Mouse (Mus musculus): ENCODE measurements at regions not wholly inside any gene's neighbourhood (a gene's known extent, or its start where the extent isn't known, plus 50 kb on each side); places are given as distances from the start of the nearest gene placed in this dataset.

- TF ChIP-seq POLR2A (IDR thresholded peaks at IDR 0.05; ENCODE audit: insufficient read depth, low read depth, low read length): no peak
- TF ChIP-seq CTCF (IDR thresholded peaks at IDR 0.05; ENCODE audit: insufficient read depth, low read depth, low read length): no peak
Observed at GRCm38 (mm10) chr5:16991518-16991917, 199.9 kb downstream of the Gm28710 start.
